Mouse (Mus musculus) brain, embryonic 14.5 days (tissue): ENCODE measurements around the gene Zdhhc13. TPM values are rescaled to one million over a fixed set of nuclear protein-coding genes. Genes with fewer than 3 reads are reported as not detected.

Source experiments
- DNase-seq: peaks from one replicate; pipeline ENCODE4 v3.0.0-alpha.2; 2011; ENCODE audit warnings: low read depth
- CTCF ChIP-seq: fragments of 200-500 bp; IDR thresholded peaks from 2 replicates; pipeline ENCODE4 v1.5.1; 2012; ENCODE audit warnings: inconsistent platforms, mild to moderate bottlenecking, moderate library complexity, borderline replicate concordance; ENCODE audit not compliant: insufficient read depth, insufficient read length; ENCODE audit errors: extremely low read depth
- POLR2A ChIP-seq: fragments of 200-500 bp; IDR thresholded peaks from 2 replicates; pipeline ENCODE4 v1.6.1; 2012; ENCODE audit warnings: mild to moderate bottlenecking, inconsistent platforms, borderline replicate concordance; ENCODE audit not compliant: poor library complexity, insufficient read depth, insufficient read length, severe bottlenecking; ENCODE audit errors: extremely low read depth
- polyA plus RNA-seq: library from polyadenylated mRNA; depleted of rRNA; stranded (reverse); fragments of >200 nt; gene quantifications from 2 replicates; pipeline ENCODE4 v1.2.3, GENCODE M21; 2012; rRNA removed

The Zdhhc13 gene
- polyA plus RNA-seq: 33.5 and 45.8 TPM in 2 replicates

- peak; percentile 92 for TF ChIP-seq POLR2A
- no peak for TF ChIP-seq CTCF
- peak; percentile 97 for DNase-seq
These were observed at the start of gene Zdhhc13 for GRCm38 (mm10) chr7:48788851-48789572. Gene Zdhhc13, plus strand, starts transcription at chr7:48789003.

GRCm38 (mm10) chr7:48749298-48750163, 39.3 kb upstream of the Zdhhc13 start:
- TF ChIP-seq CTCF (peak; percentile 82), POLR2A (no peak)
- peak; percentile 97 for DNase-seq

- no peak for TF ChIP-seq POLR2A
- TF ChIP-seq CTCF: no peak
- DNase-seq: peak; percentile 7
These were observed 38.5 kb upstream of the Zdhhc13 start for GRCm38 (mm10) chr7:48750164-48750809.

GRCm38 (mm10) chr7:48751222-48751621, 37.6 kb upstream of the Zdhhc13 start:
- DNase-seq: no peak

GRCm38 (mm10) chr7:48754415-48754974, 34.3 kb upstream of the Zdhhc13 start:
- no peak for DNase-seq
- no peak for TF ChIP-seq CTCF
- TF ChIP-seq POLR2A: no peak

More at GRCm38 (mm10) chr7:48751222-48751621, 37.6 kb upstream of the Zdhhc13 start:
- TF ChIP-seq CTCF: no peak
- no peak for TF ChIP-seq POLR2A

GRCm38 (mm10) chr7:48755825-48756224, 33.0 kb upstream of the Zdhhc13 start:
- no peak for TF ChIP-seq POLR2A
- DNase-seq: no peak

GRCm38 (mm10) chr7:48756306-48756931, 32.4 kb upstream of the Zdhhc13 start:
- TF ChIP-seq CTCF: peak; percentile 20; the same call in 1 of the 2 replicates
- no peak for TF ChIP-seq POLR2A
- DNase-seq: peak; percentile 50

GRCm38 (mm10) chr7:48758083-48758482, 30.7 kb upstream of the Zdhhc13 start:
- DNase-seq: no peak
- TF ChIP-seq CTCF (no peak), POLR2A (no peak)

- no peak for TF ChIP-seq CTCF
- TF ChIP-seq POLR2A: no peak
- no peak for DNase-seq
These were observed 28.0 kb upstream of the Zdhhc13 start for GRCm38 (mm10) chr7:48760789-48761188.

GRCm38 (mm10) chr7:48762289-48762688, 26.5 kb upstream of the Zdhhc13 start:
- no peak for TF ChIP-seq CTCF
- TF ChIP-seq POLR2A: no peak
- no peak for DNase-seq

- TF ChIP-seq CTCF (no peak), POLR2A (no peak)
- DNase-seq: no peak
These were observed 26.1 kb upstream of the Zdhhc13 start for GRCm38 (mm10) chr7:48762721-48763120.

- TF ChIP-seq CTCF (no peak), POLR2A (no peak)
- DNase-seq: no peak
These were observed 22.8 kb upstream of the Zdhhc13 start for GRCm38 (mm10) chr7:48765959-48766358.
